Mouse (Mus musculus) stomach, embryonic 16.5 days (tissue): ENCODE results near the gene Gm11020. TPM values are rescaled to one million over a fixed set of nuclear protein-coding genes. Genes with fewer than 3 reads are reported as not detected.
A peak's percentile ranks its signal among the peaks of the same experiment; 100 is the strongest.

Source experiments
- ATAC-seq: fragments of 200-750 bp; cut with Nextera tagmentation; 2 replicates; pipeline ENCODE4 v1.8.0; 2017; ENCODE audit warnings: moderate number of reproducible peaks, moderate TSS enrichment; ENCODE audit not compliant: insufficient read depth, low FRiP score
- H3K27ac ChIP-seq: fragments of 300-500 bp; sonication (generic); 2 replicates; pipeline ENCODE4 v1.5.1; 2014; ENCODE audit warnings: low read length
- H3K27me3 ChIP-seq: fragments of 300-500 bp; sonication (generic); 2 replicates; pipeline ENCODE4 v1.6.1; 2014; ENCODE audit warnings: low read length, control low read depth, mixed read lengths; ENCODE audit not compliant: control insufficient read depth, insufficient read depth
- H3K36me3 ChIP-seq: fragments of 300-500 bp; sonication (generic); 2 replicates; pipeline ENCODE4 v1.6.1; 2014; ENCODE audit warnings: low read length; ENCODE audit not compliant: control insufficient read depth, insufficient read depth
- H3K4me1 ChIP-seq: fragments of 300-500 bp; sonication (generic); 2 replicates; pipeline ENCODE4 v1.6.1; 2014; ENCODE audit warnings: low read length, control low read depth, mixed read lengths; ENCODE audit not compliant: control insufficient read depth, insufficient read depth
- H3K4me2 ChIP-seq: fragments of 300-500 bp; sonication (generic); 2 replicates; pipeline ENCODE4 v1.6.1; 2014; ENCODE audit warnings: low read depth, low read length, mixed read lengths
- H3K4me3 ChIP-seq: fragments of 300-500 bp; sonication (generic); replicated peaks from 2 replicates; pipeline ENCODE4 v1.5.1; 2014; ENCODE audit warnings: mild to moderate bottlenecking, low read length
- H3K9ac ChIP-seq: fragments of 300-500 bp; sonication (generic); 2 replicates; pipeline ENCODE4 v1.6.1; 2014; ENCODE audit warnings: low read length
- H3K9me3 ChIP-seq: fragments of 300-500 bp; sonication (generic); replicated peaks from 2 replicates; pipeline ENCODE4 v1.6.1; 2016; ENCODE audit warnings: low read length, control low read depth; ENCODE audit not compliant: control insufficient read depth
- WGBS: fragments of 180-500 bp; shearing (Covaris S2); extraction: QIAGEN DNeasy Blood & Tissue Kit; methylation state at CpG from one replicate; pipeline ENCODE4 v1.1.7; 2014; 5-methylcytosine and 5-hydroxymethylcytosine counted together
- polyA plus RNA-seq: library from polyadenylated mRNA; unstranded; fragments of >200 nt; fragmentation: Nextera tagmentation; extraction: Ambion mirVana; gene quantifications from 2 replicates; pipeline ENCODE4 v1.2.1, GENCODE M21; 2015

Gm11020 gene
- polyA plus RNA-seq, 1 experiment from 2014 or later: not detected

DNA sequence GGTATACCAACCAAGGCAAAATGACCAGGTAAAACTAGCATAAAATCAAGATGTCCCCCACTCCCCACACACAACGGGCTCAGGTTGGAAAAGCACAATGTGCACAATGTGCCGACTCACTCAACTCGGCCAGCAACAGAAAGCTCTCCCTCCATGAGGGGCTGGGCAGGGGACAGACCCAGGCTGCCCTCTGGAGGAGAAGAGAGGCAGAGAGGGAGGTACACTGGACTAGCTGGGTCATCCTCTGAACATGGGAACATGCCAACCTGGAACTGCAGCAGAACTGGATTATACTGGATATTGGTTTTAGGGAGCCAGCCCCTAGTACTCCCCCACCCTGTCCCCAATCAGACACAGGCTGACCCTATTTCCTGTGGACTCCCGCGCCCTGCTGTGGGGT is 31.8 kb downstream of the Gm11020 start:
- Histone ChIP-seq H3K9me3 (no peaks in the 10 kb centered on the region), H3K36me3 (no peaks in the 10 kb centered on the region), H3K27me3 (no peaks in the 10 kb centered on the region), H3K4me3 (no peak overlapping the region), H3K9ac (no peak overlapping the region), H3K27ac (no peak overlapping the region), H3K4me2 (no peak overlapping the region), H3K4me1 (no peaks in the 10 kb centered on the region)
- peak; percentile 44; the same call in 1 of the 2 replicates for ATAC-seq
- 64% methylated on average over 5 of the region's 5 CpGs for WGBS

- 82% methylated on average over 10 of the region's 10 CpGs for WGBS
- H3K27ac ChIP-seq: no peak overlapping the region
- H3K4me3 ChIP-seq: no peak overlapping the region
- H3K4me1 ChIP-seq: no peaks in the 10 kb centered on the region
- H3K9me3 ChIP-seq: no peaks in the 10 kb centered on the region
- H3K27me3 ChIP-seq: no peaks in the 10 kb centered on the region
- no peak for ATAC-seq
- H3K4me2 ChIP-seq: no peak overlapping the region
- no peak overlapping the region for H3K9ac ChIP-seq
- no peaks in the 10 kb centered on the region for H3K36me3 ChIP-seq
Measured at GRCm38 (mm10) chr8:104354504-104354903, 33.1 kb downstream of the Gm11020 start.

DNA sequence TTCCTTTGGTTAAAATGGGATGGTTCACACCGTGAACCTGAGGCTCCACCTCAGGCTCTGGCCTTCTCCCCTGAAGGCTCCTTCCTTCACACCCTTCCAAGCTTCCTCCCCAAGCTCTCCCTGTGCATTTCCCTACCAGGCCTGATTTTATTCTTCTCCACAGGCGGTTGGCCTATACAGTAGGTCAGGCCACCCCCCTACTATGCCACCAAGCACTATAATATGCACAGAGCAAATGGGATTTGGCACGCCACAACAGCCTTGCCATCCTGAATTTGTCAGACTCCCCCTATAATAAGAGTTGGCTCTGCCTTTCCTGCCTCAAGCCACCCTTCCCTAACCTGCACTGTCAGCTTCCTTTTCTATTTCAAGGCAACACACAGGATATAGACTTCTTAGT is 37.3 kb downstream of the Gm11020 start:
- no peak overlapping the region for H3K9ac ChIP-seq
- H3K36me3 ChIP-seq: no peaks in the 10 kb centered on the region
- H3K4me2 ChIP-seq: no peak overlapping the region
- no peaks in the 10 kb centered on the region for H3K4me1 ChIP-seq
- H3K27me3 ChIP-seq: no peaks in the 10 kb centered on the region
- H3K27ac ChIP-seq: no peak overlapping the region
- no peak overlapping the region for H3K4me3 ChIP-seq
- WGBS: 83% methylated on average over 3 of the region's 3 CpGs
- H3K9me3 ChIP-seq: no peaks in the 10 kb centered on the region
- ATAC-seq: no peak

GRCm38 (mm10) chr8:104359778-104360456 is 38.5 kb downstream of the Gm11020 start:
- Histone ChIP-seq H3K27me3 (no peaks in the 10 kb centered on the region), H3K27ac (no peak overlapping the region), H3K36me3 (no peaks in the 10 kb centered on the region), H3K9ac (peak overlapping the region; percentile 11; the same call in 1 of the 2 replicates), H3K4me2 (no peak overlapping the region), H3K4me1 (no peaks in the 10 kb centered on the region), H3K9me3 (no peaks in the 10 kb centered on the region), H3K4me3 (no peak overlapping the region)
- ATAC-seq: no peak
- 73% methylated on average over 15 of the region's 15 CpGs for WGBS

DNA sequence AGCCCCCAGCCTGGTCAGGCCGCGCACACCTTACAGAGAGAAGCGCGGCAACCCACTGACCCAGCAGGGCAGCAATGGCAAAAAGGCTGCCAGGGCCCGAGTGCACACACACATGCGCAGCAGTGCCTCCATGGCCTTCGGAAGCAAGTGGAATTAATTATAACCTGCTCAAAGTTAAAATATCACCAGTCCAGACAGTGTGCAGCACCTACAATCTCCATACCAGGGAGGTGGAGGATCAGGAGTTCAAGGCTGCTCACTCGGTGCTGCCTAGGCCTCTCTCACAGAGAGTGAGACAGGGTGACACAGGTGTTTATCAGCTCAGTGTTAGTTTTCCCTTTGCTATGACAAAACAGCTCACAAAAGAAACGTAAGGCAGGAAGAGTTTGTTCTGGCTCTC is 44.3 kb downstream of the Gm11020 start:
- Histone ChIP-seq H3K9me3 (no peaks in the 10 kb centered on the region), H3K9ac (no peak overlapping the region), H3K27me3 (no peaks in the 10 kb centered on the region), H3K27ac (peak overlapping the region; percentile 42; the same call in 1 of the 2 replicates), H3K4me2 (no peak overlapping the region), H3K4me3 (no peak overlapping the region), H3K4me1 (peaks cover 10% of the 10 kb centered on the region), H3K36me3 (no peaks in the 10 kb centered on the region)
- WGBS: 85% methylated on average over 9 of the region's 9 CpGs
- peak; percentile 75 for ATAC-seq

DNA sequence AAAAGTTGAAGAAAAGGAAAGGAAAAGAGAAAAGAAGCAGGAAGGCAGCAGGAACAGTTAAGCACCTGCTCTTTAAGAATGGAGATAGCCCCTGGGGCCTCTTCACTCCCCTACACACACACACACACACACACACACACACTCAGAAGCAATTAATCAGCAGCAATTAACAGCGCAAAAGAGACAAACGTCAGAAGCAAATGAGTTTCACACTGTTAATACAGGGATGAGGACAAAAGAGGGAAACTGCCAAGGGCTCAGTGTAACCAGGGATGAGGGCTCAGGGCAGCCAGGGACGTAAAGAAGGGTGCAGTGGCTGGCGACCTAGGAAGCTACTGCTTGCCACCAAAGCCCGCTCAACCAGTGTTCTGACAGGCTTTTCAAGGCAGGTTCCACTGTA is 46.0 kb downstream of the Gm11020 start:
- peaks cover 10% of the 10 kb centered on the region for H3K4me1 ChIP-seq
- ATAC-seq: no peak
- 47% methylated on average over 5 of the region's 5 CpGs for WGBS
- no peak overlapping the region for H3K27ac ChIP-seq
- no peak overlapping the region for H3K4me3 ChIP-seq
- no peak overlapping the region for H3K9ac ChIP-seq
- no peaks in the 10 kb centered on the region for H3K9me3 ChIP-seq
- no peak overlapping the region for H3K4me2 ChIP-seq
- no peaks in the 10 kb centered on the region for H3K27me3 ChIP-seq
- no peaks in the 10 kb centered on the region for H3K36me3 ChIP-seq

- H3K4me2 ChIP-seq: no peak overlapping the region
- no peak overlapping the region for H3K27ac ChIP-seq
- H3K4me1 ChIP-seq: peaks cover 20% of the 10 kb centered on the region
- H3K27me3 ChIP-seq: no peaks in the 10 kb centered on the region
- WGBS: 69% methylated on average over 12 of the region's 12 CpGs
- H3K4me3 ChIP-seq: no peak overlapping the region
- ATAC-seq: no peak
- no peak overlapping the region for H3K9ac ChIP-seq
- no peaks in the 10 kb centered on the region for H3K36me3 ChIP-seq
- H3K9me3 ChIP-seq: no peaks in the 10 kb centered on the region
Measured at GRCm38 (mm10) chr8:104369591-104369990, 48.2 kb downstream of the Gm11020 start.

GRCm38 (mm10) chr8:104370071-104370470 is 48.7 kb downstream of the Gm11020 start:
- Histone ChIP-seq H3K4me2 (no peak overlapping the region), H3K9ac (no peak overlapping the region), H3K27ac (no peak overlapping the region), H3K4me3 (no peak overlapping the region), H3K4me1 (peaks cover 24% of the 10 kb centered on the region), H3K36me3 (no peaks in the 10 kb centered on the region), H3K9me3 (no peaks in the 10 kb centered on the region), H3K27me3 (no peaks in the 10 kb centered on the region)
- WGBS: 49% methylated on average over 6 of the region's 6 CpGs
- ATAC-seq: no peak

GRCm38 (mm10) chr8:104371121-104371520 is 49.8 kb downstream of the Gm11020 start:
- Histone ChIP-seq H3K9me3 (no peaks in the 10 kb centered on the region), H3K4me2 (no peak overlapping the region), H3K9ac (no peak overlapping the region), H3K4me1 (peaks cover 35% of the 10 kb centered on the region), H3K4me3 (no peak overlapping the region), H3K27ac (no peak overlapping the region), H3K36me3 (no peaks in the 10 kb centered on the region), H3K27me3 (no peaks in the 10 kb centered on the region)
- no peak for ATAC-seq
- WGBS: 84% methylated on average over 6 of the region's 6 CpGs
